In the genomic region with DNA sequence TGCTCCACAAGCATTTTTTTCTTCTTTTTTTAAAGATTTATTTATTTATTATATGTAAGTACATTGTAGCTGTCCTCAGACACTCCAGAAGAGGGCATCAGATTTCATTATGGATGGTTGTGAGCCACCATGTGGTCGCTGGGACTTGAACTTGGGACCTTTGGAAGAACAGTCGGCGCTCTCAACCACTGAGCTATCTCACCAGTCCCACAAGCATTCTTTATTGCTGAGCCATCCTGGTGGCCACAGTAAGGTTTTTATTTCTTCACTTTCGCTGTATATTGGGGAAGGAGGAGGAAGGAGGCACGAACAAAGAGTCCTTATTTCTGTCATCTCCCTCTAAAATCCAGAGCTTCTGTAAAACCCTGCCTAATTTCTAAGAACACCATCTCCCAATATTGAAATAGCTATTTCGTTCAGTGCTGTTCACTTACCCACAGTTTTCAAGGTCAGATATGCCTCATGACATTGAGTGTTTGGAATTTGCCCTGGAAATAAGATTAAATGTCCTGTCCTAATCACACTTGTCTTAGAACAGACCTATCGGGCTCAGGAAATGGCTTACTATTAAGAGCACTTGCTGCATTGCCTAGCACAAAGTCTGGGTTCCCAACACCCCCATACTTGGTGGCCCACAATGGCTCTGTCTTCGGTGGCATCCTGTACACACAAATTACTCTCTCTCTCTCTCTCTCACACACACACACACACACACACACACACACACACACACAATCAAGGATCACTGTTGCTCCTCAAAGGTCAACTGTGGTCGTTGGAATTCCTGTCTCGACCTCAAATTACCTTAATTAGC, we compare ENCODE assay signal across 8 mouse cellular contexts. TPM values are rescaled to one million over a fixed set of nuclear protein-coding genes. Genes with fewer than 3 reads are reported as not detected.
DNase-seq lines count a peak whose midpoint lies in the region; TF ChIP-seq lines count a peak whose summit lies in the region.

No protein-coding gene starts in this region.

- TF ChIP-seq POLR2A in olfactory bulb, adult 2 months (IDR thresholded peaks at IDR 0.05; ENCODE audit: insufficient read depth, low read depth, low read length), result no peak

- WGBS in limb, embryonic 10.5 days, result 62% methylated on average over 10 of the region's 10 CpGs
- WGBS in olfactory bulb, adult 2 months, result 52% methylated on average over 10 of the region's 10 CpGs

- H3K4me3 ChIP-seq in limb, embryonic 10.5 days, result peak overlapping the region; percentile 98
- H3K4me3 ChIP-seq in olfactory bulb, adult 2 months (ENCODE audit: insufficient read depth, low read depth, low read length), result peak overlapping the region; percentile 71

- DNase-seq in embryo, embryonic 10 days (ENCODE audit: low spot score), result peak; percentile 20
- DNase-seq in embryo, embryonic 10.5 days (ENCODE audit: low spot score), result no peak
- peak; percentile 46 for DNase-seq in thymus, postnatal 4 days
- DNase-seq in thymus, postnatal 25 days, result no peak
- no peak for DNase-seq in limb, embryonic 10.5 days (ENCODE audit: low spot score)
- DNase-seq in spleen, postnatal 36 days (ENCODE audit: low spot score in 2 of 2), result no peak
- DNase-seq in right cerebral cortex, postnatal 14 days, result no peak

- H3K9me3 ChIP-seq in limb, embryonic 10.5 days (replicated peaks), result no peaks in the 10 kb centered on the region

- no peaks in the 10 kb centered on the region for H3K27me3 ChIP-seq in limb, embryonic 10.5 days (ENCODE audit: low read depth, poor library complexity, severe bottlenecking)

- peaks cover 30% of the 10 kb centered on the region for H3K4me1 ChIP-seq in limb, embryonic 10.5 days
- H3K4me1 ChIP-seq in olfactory bulb, adult 2 months (ENCODE audit: control insufficient read depth, insufficient read depth, low read length), result peaks cover 6% of the 10 kb centered on the region

- peaks cover 32% of the 10 kb centered on the region for H3K36me3 ChIP-seq in limb, embryonic 10.5 days

- peak overlapping the region; percentile 97 for H3K27ac ChIP-seq in limb, embryonic 10.5 days
- peak overlapping the region; percentile 100 for H3K27ac ChIP-seq in olfactory bulb, adult 2 months (ENCODE audit: insufficient read depth, low read depth, low read length)

- no peak for TF ChIP-seq CTCF in olfactory bulb, adult 2 months (IDR thresholded peaks at IDR 0.05; ENCODE audit: insufficient read depth, low read depth, low read length)

RNA-seq across cellular contexts. Expression of a gene that starts 1.1 kb away (rescaled TPM):
- polyA plus RNA-seq in limb, embryonic 10.5 days (2016; fragmentation: Nextera tagmentation; extraction: Ambion mirVana), result 299 and 383 TPM in 2 replicates
- 408 and 522 TPM in 2 replicates for polyA plus RNA-seq in olfactory bulb, adult 2 months (2012; ENCODE audit: insufficient read depth, insufficient read length, low replicate concordance, missing spikeins)

RNA-seq across cellular contexts. Expression of a gene that starts 7.5 kb away (rescaled TPM):
- polyA plus RNA-seq in limb, embryonic 10.5 days (2016; fragmentation: Nextera tagmentation; extraction: Ambion mirVana), result 129 and 133 TPM in 2 replicates
- not detected in 2 replicates for polyA plus RNA-seq in olfactory bulb, adult 2 months (2012; ENCODE audit: insufficient read depth, insufficient read length, low replicate concordance, missing spikeins)

RNA-seq across cellular contexts. Expression of a gene that starts 8.4 kb away (rescaled TPM):
- 67.3 and 67.9 TPM in 2 replicates for polyA plus RNA-seq in limb, embryonic 10.5 days (2016; fragmentation: Nextera tagmentation; extraction: Ambion mirVana)
- polyA plus RNA-seq in olfactory bulb, adult 2 months (2012; ENCODE audit: insufficient read depth, insufficient read length, low replicate concordance, missing spikeins), result 295 TPM in 1 of 2 replicates, not detected in the other

RNA-seq across cellular contexts. Expression of a gene that starts 58.0 kb away (rescaled TPM):
- 9.7 and 9.8 TPM in 2 replicates for polyA plus RNA-seq in limb, embryonic 10.5 days (2016; fragmentation: Nextera tagmentation; extraction: Ambion mirVana)
- not detected in 2 replicates for polyA plus RNA-seq in olfactory bulb, adult 2 months (2012; ENCODE audit: insufficient read depth, insufficient read length, low replicate concordance, missing spikeins)

Comparison
In these comparisons a context has a peak if more than half of its experiments do, and no peak if none do; other contexts are left out.
1. DNase-seq: peak in embryo, embryonic 10 days (single experiment) and thymus, postnatal 4 days (single experiment); none in embryo, embryonic 10.5 days (single experiment), thymus, postnatal 25 days (single experiment), limb, embryonic 10.5 days (single experiment), spleen, postnatal 36 days (0 of 2) and right cerebral cortex, postnatal 14 days (single experiment).